Mouse (Mus musculus) CH12.LX (cell line): ENCODE results near the gene Mad1l1.

ENCODE experiments used
- CHD1 ChIP-seq: IDR thresholded peaks from 2 replicates; pipeline ENCODE4 v1.6.1; 2012; ENCODE audit warnings: low read depth, low read length, improper control_type of control experiment, inconsistent platforms
- CTCF ChIP-seq, 2 experiments: IDR thresholded peaks in 1 of 2; conservative IDR thresholded peaks in 1 of 2; 2 replicates each; pipeline ENCODE4 v1.5.1; 2011 to 2012; ENCODE audit warnings: low read depth in 2 of 2, low read length in 2 of 2, improper control_type of control experiment in 1 of 2, inconsistent platforms in 1 of 2, mild to moderate bottlenecking in 1 of 2, moderate library complexity in 1 of 2
- HCFC1 ChIP-seq: IDR thresholded peaks from 2 replicates; pipeline ENCODE4 v1.6.1; 2012; ENCODE audit warnings: low read depth, mild to moderate bottlenecking, inconsistent platforms, low read length, improper control_type of control experiment
- JUN ChIP-seq: IDR thresholded peaks from 2 replicates; pipeline ENCODE4 v1.6.1; 2011; ENCODE audit warnings: low read depth, mild to moderate bottlenecking, low read length, improper control_type of control experiment, moderate library complexity; ENCODE audit not compliant: insufficient read depth
- JUND ChIP-seq: conservative IDR thresholded peaks from 2 replicates; pipeline ENCODE4 v1.6.1; 2011; ENCODE audit warnings: low read depth, low read length, improper control_type of control experiment
- MAX ChIP-seq: IDR thresholded peaks from 2 replicates; pipeline ENCODE4 v1.6.1; 2011; ENCODE audit warnings: low read length, improper control_type of control experiment
- MEF2A ChIP-seq: IDR thresholded peaks from 2 replicates; pipeline ENCODE4 v1.6.1; 2014; ENCODE audit warnings: low read depth, mild to moderate bottlenecking, inconsistent platforms, low read length, improper control_type of control experiment, borderline replicate concordance
- PAX5 ChIP-seq: IDR thresholded peaks from 2 replicates; pipeline ENCODE4 v1.6.1; 2012; ENCODE audit warnings: low read length, inconsistent platforms, mixed read lengths
- POLR2A ChIP-seq: IDR thresholded peaks from 2 replicates; pipeline ENCODE4 v1.6.1; 2011; ENCODE audit warnings: low read depth, mild to moderate bottlenecking, improper control_type of control experiment, low read length
- RAD21 ChIP-seq: IDR thresholded peaks from 2 replicates; pipeline ENCODE4 v1.6.1; 2011; ENCODE audit warnings: low read depth, mild to moderate bottlenecking, low read length, improper control_type of control experiment, moderate library complexity
- SIN3A ChIP-seq: IDR thresholded peaks from 2 replicates; pipeline ENCODE4 v1.6.1; 2012; ENCODE audit warnings: low read length, improper control_type of control experiment, inconsistent platforms
- UBTF ChIP-seq: IDR thresholded peaks from 2 replicates; pipeline ENCODE4 v1.6.1; 2012; ENCODE audit warnings: low read depth, mild to moderate bottlenecking, inconsistent platforms, low read length, improper control_type of control experiment, moderate library complexity
- USF2 ChIP-seq: conservative IDR thresholded peaks from 2 replicates; pipeline ENCODE4 v1.6.1; 2011; ENCODE audit warnings: low read depth, low read length, improper control_type of control experiment
- ZMIZ1 ChIP-seq: IDR thresholded peaks from 2 replicates; pipeline ENCODE4 v1.6.1; 2012; ENCODE audit warnings: low read depth, mild to moderate bottlenecking, inconsistent platforms, low read length, improper control_type of control experiment

DNA sequence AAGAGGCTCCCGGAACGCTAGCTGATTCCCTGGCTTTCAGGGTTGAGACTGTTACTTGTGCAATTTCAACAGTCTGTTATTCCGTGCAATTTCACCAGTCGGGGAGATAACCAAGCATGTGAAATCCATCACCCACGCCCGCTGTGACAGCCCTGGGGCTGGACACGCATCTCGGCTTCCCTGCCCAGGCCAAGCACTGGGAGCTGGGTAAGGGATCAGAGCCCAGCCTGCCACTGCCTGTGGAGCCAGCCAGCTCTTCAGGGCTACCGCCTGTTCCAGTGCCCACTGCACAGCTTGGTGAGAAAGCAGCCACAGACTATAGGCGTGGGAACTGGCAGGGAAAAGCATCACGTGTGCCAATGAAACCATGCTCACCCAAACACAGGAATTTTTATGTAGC, 229.8 kb downstream of the Mad1l1 start:
- no peak for TF ChIP-seq CTCF (conservative IDR thresholded peaks at IDR 0.05 in 1 of 2, IDR thresholded peaks at IDR 0.05 in 1 of 2; ENCODE audit: low read depth in 2 of 2, low read length in 2 of 2)
- no peak for TF ChIP-seq JUN
- no peak for TF ChIP-seq SIN3A
- no peak for TF ChIP-seq POLR2A
- TF ChIP-seq JUND, result no peak
- no peak for TF ChIP-seq HCFC1
- no peak for TF ChIP-seq UBTF
- no peak for TF ChIP-seq MEF2A
- no peak for TF ChIP-seq CHD1
- no peak for TF ChIP-seq USF2
- no peak for TF ChIP-seq ZMIZ1
- no peak for TF ChIP-seq PAX5
- TF ChIP-seq MAX, result no peak
- no peak for TF ChIP-seq RAD21
